Mouse (Mus musculus): ENCODE results near the gene Sacs.

Sacs gene

GRCm38 (mm10) chr14:61237101-61237654 lies 98.9 kb downstream of the Sacs start:
- no peak for DNase-seq (ENCODE audit: low spot score in 2 of 2)

GRCm38 (mm10) chr14:61238751-61239150 lies 100.5 kb downstream of the Sacs start:
- DNase-seq (ENCODE audit: low spot score in 2 of 2): peak; percentile 29 to 41

- DNase-seq (ENCODE audit: low spot score in 2 of 2): no peak
Observed at GRCm38 (mm10) chr14:61242611-61243010, 104.4 kb downstream of the Sacs start.

GRCm38 (mm10) chr14:61246444-61246843 lies 108.2 kb downstream of the Sacs start:
- no peak for DNase-seq (ENCODE audit: low spot score in 2 of 2)

GRCm38 (mm10) chr14:61252596-61253388 lies 114.5 kb downstream of the Sacs start:
- DNase-seq (ENCODE audit: low spot score in 2 of 2): no peak

GRCm38 (mm10) chr14:61258352-61258751 lies 120.1 kb downstream of the Sacs start, which contains the start of gene Sgcg:
TSS of gene Sgcg (minus strand) at chr14:61258490.
- no peak for DNase-seq (ENCODE audit: low spot score in 2 of 2)

GRCm38 (mm10) chr14:61259084-61259483 lies 120.8 kb downstream of the Sacs start:
- no peak for DNase-seq (ENCODE audit: low spot score in 2 of 2)

GRCm38 (mm10) chr14:61267908-61268475 lies 129.7 kb downstream of the Sacs start:
- no peak for DNase-seq (ENCODE audit: low spot score in 2 of 2)

GRCm38 (mm10) chr14:61274414-61275198 lies 136.3 kb downstream of the Sacs start:
- DNase-seq (ENCODE audit: low spot score in 2 of 2): no peak

- DNase-seq (ENCODE audit: low spot score in 2 of 2): peak in 1 of 2 experiments; percentile 29
Observed at GRCm38 (mm10) chr14:61277285-61277684, 139.0 kb downstream of the Sacs start.

- DNase-seq (ENCODE audit: low spot score in 2 of 2): no peak
Observed at GRCm38 (mm10) chr14:61278676-61279300, 140.5 kb downstream of the Sacs start.

- DNase-seq (ENCODE audit: low spot score in 2 of 2): no peak
Observed at GRCm38 (mm10) chr14:61288606-61289286, 150.5 kb downstream of the Sacs start.

Data from right cerebral cortex, postnatal 10 days (tissue).